Mouse (Mus musculus) spleen, embryonic (tissue): ENCODE results near the gene Tef.

Experiments used
- CTCF ChIA-PET: fragments of 350-600 bp; sonication (Branson Sonifier 250); formaldehyde crosslinking; loops from one replicate; lab custom pipeline; 2022; lab: Charles Lee

The Tef gene

DNA sequence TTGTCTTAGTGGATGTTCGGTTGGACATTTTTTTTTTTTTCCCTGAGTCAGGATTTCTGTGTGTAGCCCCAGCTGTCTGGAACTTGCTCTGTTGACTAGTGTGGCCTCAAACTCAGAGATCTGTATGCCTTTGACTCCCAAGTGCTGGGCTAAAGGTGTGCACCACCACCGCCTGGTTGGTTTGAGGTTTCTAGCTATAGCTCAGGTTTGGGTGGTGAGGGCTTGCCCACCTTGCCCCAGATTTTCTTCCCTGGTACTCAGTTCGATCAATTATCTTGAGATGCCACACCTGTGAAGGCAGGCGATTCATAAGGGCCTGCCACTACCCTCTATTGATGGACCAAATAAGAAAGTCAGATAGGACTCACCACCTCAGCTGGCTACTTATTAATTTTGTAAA lies 44.9 kb downstream of the Tef start:
- CTCF ChIA-PET = interaction anchor here (0.7 kb wide), 1 partner anchor 62 kb away, joined by 6 read pairs; no protein-coding TSS in a partner anchor

DNA sequence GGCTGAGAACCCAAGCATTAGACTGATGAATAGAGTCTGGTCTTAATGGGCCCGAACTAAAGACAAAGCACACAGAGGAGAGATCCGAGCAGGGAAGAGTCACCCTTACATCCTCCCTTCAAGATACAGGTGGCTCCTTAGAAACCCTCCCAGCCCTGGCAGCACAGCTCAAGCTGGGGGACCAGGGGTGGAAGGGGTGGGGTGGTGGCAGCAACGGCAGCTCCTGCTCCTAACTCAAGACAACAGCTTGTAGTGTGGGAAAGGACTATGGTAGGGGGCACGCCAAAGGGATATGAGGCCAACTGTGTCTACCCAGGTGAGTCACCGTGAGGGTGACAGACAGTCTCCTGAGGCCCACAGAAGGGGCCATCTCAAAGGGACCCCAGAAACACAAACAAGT lies 45.6 kb downstream of the Tef start:
- CTCF ChIA-PET = interaction anchor here (0.6 kb wide), 1 partner anchor 609 kb away, joined by 14 read pairs; no protein-coding TSS in a partner anchor

DNA sequence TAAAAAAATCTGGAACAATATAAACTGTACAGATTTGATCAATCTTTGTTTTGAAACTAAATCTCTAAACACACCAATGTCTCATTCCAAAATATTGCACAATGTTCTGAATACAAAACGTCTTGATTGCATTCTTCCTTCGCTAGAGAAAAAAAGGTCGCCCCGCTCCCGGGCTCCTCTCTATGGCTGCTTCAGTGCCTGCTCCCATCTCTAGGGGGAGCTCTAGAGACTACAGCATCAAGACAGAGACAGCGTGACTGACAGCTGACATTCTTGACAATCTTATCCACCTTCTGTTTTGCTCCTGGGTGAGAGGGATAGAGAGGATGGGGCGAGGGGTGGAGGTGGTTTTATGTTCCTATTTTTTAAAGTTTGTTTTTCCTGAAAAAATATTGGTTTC lies 46.1 kb downstream of the Tef start:
- CTCF ChIA-PET = interaction anchor here (0.6 kb wide), 1 partner anchor 609 kb away, joined by 14 read pairs; no protein-coding TSS in a partner anchor

DNA sequence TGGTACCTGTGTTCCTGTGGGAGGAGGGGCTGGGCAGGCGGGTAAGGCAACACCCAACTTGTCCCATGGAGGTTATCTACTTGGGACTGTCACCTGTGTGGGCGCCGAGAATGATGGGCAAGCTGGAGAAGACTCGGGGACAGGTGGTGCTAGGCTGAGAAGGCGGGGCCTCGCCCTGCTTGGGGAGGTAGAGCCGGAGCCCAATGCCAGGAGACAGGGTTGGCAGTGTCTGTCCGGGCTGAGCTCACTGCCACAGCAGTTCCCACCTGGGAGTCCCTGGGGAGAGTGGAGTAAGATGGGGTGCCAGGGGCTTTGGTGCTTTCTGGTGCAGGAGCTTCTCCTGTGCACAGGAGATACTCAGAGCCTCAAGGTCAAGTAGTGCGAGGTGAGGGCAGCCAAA lies 46.9 kb downstream of the Tef start:
- CTCF ChIA-PET = interaction anchor here (0.6 kb wide), 1 partner anchor 43 kb away, joined by 5 read pairs; no protein-coding TSS in a partner anchor

DNA sequence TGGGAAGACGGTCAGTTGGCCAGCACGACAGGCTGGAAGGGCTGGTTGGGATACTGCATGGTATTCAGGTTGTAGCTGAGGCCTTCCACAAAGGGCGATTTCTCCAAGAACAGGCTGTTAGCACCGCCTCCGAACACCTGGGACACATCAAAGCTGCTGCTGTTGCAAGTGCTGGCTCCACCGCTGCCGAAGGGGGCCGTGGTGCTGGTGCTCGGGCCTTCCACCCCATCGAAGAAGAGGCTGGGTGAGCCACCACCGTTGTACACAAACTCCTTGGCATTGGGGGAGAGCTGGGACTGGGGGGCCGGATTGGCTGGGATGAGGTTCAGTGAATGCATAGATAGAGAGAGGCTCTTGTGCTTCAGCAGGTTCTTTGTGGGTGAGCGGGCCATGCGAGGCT lies 48.5 kb downstream of the Tef start:
- CTCF ChIA-PET = no interaction called here

DNA sequence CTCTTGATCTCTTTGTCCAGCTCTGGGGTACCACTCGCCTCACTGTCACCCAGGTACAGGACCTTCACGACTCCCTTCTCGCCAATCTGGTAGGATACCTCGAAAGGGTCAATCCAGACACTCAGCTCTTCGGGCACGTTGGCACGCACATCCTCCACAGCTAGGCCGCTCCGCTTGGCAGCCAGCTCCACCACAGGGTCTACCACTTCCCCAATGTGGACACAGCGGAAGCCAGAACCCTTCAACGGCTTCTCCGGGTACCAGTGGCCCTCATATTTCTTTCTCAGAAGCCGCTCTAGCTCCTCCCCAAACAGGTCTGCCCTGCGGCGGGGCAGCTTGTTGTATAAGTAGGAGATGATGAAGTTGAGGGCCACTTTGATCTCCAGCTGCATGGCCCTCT lies 49.2 kb downstream of the Tef start:
- CTCF ChIA-PET = no interaction called here

DNA sequence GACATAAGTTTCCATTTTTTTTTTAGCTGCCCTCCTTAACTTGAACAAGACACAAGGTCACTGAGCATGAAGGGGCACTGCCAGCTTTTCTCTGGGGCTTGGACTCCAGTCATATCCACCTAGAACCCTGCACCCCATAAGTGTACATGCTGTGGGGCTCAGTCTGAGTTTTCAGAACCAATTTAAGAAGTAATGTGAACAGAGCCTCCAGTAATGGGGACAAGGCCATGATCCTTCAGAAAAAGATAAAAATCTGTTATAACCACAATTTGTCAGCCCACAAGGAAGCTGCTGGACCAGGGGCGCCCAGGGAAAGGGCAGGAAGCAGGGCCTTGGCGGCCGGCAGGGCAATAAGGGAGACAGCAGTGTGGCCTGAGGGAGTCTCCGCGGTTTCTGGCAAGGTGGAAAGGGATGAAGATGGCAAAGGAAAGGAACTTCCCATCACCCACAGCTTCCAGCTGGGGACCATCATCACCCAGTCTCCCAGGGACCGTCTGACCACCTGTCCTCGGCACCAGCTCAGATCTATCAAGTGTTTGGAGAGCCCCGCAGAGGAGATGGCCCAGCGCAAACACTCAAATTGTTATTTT lies 50.3 kb downstream of the Tef start:
- CTCF ChIA-PET = interaction anchor here (0.7 kb wide), 1 partner anchor 8 kb away, joined by 3 read pairs; no protein-coding TSS in a partner anchor

DNA sequence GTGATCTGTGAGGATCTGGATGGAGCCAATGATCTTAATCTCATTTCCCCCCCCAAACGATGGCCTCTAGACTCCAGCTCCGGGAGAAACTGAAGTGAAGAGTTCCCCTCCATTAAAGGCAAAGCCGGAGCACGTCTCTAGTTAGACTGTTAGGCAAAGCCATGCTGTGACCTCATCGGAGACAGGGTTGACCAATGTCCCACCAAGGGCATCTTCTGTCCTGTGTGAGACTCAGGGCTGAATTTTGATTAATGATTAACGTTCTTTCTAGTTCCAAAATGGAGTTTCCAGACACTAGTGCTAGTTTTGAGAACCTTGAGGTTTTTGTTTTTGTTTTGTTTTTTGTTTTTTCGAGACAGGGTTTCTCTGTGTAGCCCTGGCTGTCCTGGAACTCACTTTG lies 50.9 kb downstream of the Tef start:
- CTCF ChIA-PET = interaction anchor here (0.7 kb wide), 1 partner anchor 9 kb away, joined by 3 read pairs; no protein-coding TSS in a partner anchor

DNA sequence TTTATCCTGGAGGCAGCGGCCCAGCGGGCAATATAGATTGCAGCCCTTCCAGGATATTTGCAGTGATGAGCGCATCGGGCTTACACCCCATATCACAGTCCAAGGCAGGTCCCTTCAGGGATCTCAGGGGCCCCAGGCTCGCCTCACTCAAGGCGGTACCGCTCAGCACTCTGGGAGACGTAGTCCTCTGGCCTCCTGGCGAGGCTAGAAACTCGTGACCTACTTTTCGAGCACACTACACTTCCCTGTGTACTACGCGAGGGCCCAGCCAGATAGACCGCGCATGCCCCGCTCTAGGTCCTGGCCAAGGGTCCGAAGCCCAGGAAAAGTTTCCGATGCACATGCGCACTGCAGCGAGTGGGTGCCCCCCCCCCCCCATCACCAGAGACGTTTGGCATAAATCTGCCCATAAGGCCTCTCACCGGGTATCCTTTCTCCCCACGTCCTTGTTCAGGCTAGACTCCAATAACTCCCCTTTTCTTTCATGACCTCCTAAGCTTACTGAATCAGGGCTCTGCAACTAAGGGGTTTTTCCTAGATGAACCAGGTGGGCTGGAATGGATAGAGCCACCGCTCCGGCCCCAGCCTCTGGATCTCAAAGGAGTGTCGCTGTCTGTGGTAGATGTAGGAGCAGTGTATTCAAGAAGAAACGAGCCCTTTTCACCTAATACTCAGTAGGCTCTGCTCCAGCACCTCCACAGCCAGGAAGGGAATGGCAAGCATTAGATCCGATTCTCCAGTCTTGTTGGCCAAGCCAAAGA lies 54.0 kb downstream of the Tef start:
- CTCF ChIA-PET = interaction anchor here (0.6 kb wide), 2 partner anchors 18 to 105 kb away, joined by 5 to 6 read pairs; partner anchors contain the start of gene Pmm1

DNA sequence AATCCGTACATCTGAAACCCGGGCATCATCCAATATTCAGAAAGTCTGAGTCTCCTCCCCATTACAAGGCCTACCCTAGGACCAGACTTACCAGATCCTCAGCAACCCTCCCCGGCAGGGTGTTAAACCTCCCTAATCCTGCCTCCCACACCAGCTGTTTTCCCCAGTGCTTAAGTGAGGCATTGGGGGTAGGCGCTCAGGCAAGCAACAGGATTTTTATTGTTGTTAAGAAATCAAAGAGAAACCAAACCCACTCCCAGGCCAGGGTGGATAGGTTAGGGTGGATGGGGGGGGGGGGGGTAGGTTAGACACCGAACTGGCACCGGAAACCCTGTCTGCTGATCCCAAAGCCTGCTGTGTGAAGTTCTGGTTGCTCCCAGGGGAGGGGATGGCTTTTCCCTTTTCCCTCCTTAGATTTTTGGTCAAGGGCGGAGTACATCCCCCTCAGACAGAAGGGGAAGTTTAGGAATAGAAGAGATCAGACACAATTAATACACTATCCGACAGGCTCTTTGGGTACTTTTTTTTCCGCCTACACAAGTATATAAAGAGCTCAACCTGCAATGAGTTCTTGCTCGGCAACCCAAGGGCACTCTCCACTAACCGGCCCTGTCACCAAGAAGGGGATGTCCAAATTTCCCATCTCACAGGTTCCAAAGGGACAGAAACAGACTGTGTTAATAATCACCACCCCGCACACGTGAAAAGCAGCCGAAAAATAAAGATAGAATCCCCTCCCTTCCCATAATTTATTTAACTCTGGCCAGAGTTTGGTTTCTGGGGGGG lies 54.9 kb downstream of the Tef start:
- CTCF ChIA-PET = interaction anchor here (0.6 kb wide), 1 partner anchor 17 kb away, joined by 6 read pairs; no protein-coding TSS in a partner anchor

DNA sequence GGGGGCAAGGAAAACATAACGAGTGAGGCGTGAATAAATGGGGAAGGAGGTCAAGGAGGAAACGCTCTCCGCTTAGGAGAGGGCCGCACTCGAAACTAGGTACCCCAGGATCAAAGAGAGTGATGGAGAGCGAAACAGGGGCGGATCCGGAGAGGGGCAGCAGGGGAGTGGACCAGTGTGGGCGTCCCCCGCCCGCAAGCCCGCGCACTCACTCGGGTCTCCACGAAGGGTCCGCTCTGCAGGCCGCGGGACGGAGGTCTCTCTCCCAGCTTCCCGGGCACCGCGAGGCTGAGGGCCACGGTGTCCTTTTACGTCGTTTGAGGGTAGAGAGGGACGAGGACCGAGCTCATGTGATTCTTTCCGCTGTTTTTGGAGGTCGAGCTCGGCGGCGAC lies 55.5 kb downstream of the Tef start:
- CTCF ChIA-PET = no interaction called here

DNA sequence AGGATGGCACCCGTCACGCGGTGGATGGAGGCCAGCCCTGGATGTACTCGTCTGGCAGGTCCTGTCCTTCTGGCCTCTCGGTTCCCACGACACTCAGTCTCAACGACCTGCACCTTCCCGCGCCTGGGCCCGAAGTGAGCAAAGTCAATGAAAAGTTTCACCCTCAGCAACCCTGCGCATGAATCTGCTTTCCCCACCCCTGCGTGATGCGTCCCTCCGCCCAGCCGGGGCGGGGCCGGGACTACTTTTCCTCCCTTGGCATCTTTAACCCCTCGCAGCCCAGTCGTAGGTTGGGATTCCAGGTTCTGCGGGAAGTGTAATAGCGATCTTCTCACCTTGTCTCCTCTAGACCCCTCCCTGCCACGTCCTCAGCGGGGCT lies 55.9 kb downstream of the Tef start:
- CTCF ChIA-PET = no interaction called here

DNA sequence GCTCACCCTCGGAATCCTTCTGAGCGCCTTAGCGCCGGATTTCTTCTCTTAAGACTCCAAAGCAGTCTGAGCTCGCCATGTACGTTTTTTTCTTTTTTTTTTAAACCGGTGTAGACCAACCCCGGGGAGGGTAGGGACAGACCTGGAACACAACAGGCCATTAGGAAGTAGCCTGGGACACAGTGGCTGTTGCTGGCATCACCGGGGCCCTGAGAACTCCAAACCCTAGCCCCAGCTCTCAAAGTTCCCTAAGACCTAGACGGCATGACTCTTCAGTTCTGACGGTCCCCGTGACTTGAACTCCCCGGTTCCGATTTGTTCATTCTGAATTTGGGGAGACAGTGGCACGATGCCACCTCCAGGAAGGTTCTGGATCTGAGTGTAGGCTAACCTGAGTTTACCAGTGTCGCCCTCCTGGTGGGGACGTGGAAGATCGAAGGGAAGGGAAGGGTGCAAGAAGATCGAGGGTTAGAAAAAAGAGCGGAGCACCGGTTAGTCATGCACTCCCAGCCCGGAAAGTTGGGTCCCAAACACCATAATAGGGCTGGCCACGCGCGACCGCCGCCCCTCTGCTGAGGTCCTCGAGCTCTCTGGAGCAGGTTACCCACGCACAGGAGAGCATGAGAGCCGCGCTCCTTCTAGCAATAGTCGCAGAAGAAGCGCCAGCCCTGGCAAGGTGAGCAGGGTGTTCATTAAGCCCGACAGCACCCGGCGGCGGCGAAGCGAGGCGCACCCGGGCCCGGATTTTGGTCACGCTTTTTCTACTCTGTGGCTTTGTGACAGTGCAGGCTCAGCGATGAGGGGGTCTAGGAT lies 56.5 kb downstream of the Tef start, which contains the start of gene Tob2:
Tob2 (minus strand) TSS at position 280 of the 813 bp plus-strand sequence.
- CTCF ChIA-PET = no interaction called here

DNA sequence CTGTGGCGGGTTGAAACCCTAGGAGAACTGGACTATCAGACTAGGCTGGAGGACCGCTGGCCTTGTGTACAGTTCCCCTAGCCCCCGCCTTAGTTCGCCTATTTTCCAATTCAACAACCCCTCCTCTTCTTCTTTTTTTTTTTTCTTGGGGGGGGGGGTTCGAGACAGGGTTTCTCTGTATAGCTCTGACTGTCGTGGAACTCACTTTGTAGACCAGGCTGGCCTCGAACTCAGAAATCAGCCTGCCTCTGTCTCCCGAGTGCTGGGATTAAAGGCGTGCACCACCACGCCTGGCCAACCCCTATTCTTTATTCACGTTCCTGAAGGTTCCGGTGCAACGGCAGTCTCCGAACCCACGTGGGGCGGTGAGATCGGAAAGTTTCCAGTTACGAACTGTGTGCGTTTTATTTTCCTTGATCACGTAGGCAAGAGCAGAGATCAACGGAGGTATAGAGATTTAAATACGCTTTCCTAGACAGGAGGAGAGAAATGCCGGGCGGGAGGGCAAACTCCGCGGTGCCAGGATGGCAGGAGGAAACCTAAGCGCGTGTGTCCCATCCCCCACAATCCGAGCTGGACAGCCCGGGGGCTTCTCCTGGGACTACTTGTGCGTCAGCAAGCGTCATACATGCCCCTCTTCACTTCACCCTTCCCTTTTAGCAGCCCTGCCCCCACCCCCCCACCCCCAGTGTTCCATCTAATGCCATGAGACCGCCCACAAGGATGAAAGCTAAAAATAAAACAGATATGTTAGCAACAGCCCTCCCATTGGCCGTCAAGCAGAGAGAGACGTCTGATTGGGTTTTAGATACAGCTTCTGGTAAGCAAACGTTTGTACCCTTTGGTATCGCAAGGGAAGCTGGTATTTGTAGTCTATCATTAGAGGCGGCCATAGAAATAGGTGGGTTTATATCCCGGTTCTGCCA lies 57.4 kb downstream of the Tef start:
- CTCF ChIA-PET = interaction anchor here (0.6 kb wide), 2 partner anchors 28 to 516 kb away, joined by 3 to 5 read pairs; no protein-coding TSS in a partner anchor

DNA sequence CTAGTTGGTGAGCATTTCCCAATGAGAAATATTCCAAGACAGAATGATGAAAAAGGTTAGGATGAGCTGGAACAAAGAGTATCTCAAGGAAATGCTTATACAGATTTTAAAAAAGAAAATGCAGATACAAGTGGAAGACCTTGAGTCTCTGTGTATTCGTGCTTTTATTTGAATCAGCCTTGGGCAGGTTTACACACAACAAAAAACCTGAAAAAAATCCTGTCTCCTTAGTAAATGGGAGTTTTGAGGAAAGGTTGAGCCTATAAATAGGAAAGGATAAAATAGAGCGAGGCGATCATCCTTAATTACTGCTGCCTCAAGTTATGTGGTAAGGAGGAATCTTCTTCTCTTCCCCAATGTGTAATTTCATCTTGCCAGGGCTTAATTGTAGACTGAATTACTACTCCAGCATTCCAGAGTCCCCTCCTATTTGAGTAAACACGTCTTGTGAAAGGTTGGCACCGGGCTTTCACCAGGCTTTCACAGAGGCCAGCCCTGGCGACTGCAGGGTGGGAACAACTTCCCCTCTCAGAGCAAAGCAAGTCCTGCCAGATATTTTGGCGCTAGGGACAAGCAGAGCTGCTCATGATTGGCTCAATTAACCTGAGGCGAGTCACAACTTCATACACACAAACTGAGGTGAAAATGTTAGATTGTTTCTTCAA lies 58.4 kb downstream of the Tef start:
- CTCF ChIA-PET = interaction anchor here (0.6 kb wide), 1 partner anchor 515 kb away, joined by 3 read pairs; no protein-coding TSS in a partner anchor

DNA sequence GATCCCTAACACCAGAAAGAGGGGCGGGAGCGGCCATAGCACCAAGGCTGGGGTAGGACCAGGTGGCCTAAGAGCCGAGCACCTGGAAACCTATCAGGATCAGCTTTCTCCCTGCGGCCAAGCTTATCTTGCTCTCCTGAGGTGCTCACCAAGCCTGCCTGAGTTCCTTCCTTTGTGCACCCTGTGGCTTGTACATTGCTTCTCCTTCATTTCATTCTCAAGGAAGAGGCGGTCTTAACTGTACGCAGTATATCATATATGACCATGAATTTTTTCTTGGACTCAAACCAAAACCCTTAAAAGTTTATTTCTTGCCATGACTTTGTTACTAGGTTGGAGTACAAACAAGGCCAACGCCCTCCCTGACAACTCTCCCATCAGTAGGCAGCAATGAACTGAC lies 62.0 kb downstream of the Tef start:
- CTCF ChIA-PET = no interaction called here

DNA sequence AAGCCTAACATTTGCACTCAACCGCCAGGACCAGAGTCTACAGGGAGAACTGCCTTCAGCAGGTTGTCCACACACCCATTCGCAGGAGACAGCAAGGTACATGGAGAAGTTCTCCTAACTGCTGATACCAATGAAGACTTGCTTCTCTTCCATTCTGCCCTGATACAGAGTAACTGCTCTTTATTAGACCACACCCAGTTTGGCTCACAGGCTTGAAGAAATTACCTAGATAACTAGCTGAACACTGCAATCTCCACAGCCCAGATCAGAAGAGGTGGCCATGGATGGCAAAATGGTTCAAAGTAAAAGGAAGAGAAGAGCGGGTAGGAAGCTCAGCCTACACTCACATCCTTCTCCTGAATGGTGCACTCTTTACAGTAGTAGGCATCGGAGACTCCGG lies 67.8 kb downstream of the Tef start:
- CTCF ChIA-PET = no interaction called here

DNA sequence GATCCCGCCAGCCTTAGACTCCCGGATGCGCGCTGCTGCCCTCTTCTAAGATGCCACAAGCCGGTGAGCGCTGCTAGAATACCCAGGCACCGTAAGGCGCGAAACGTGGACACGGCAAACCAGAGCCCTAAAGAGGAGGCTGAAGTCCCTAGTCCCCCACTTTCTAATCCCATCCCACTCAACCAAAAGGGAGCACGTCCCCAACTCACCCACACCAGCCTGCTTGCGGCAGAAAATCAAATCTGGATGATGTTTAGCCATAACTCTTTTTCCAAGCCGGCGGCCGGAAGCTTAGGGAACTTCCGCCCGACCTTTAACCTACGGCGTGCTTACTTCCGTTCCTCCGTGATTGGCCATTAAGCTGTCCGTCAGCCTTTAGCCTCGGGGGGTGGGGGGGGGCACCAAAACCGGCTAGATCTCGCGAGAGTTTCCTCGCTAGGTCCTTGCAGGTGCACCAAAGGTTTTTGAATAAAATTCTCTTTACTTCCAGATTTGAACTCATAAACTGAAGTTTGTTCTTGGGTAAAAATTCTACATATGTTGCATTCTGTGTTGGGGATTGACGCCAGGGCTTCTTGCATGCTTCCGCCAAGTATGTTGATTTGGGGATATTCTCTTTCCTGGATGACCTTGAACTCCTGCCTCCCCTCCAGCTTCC lies 69.5 kb downstream of the Tef start, which contains the start of gene Phf5a:
Phf5a (minus strand) TSS at position 308 of the 658 bp plus-strand sequence.
- CTCF ChIA-PET = interaction anchor here (0.7 kb wide), 1 partner anchor 308 kb away, joined by 6 read pairs; no protein-coding TSS in a partner anchor
